Mouse (Mus musculus) limb, embryonic 10.5 days (tissue): Measurements from ENCODE around the gene Zap70. TPM values are rescaled to one million over a fixed set of nuclear protein-coding genes. Genes with fewer than 3 reads are reported as not detected.

ENCODE experiments used
- DNase-seq: peaks from one replicate; pipeline ENCODE4 v3.0.0-alpha.2; 2017; ENCODE audit warnings: low spot score
- H3K27ac ChIP-seq: fragments of 300-500 bp; sonication (generic); 2 replicates; pipeline ENCODE4 v1.5.1; 2016; ENCODE audit warnings: mild to moderate bottlenecking
- H3K27me3 ChIP-seq: fragments of 300-500 bp; sonication (generic); 2 replicates; pipeline ENCODE4 v1.6.1; 2016; ENCODE audit warnings: low read depth, mild to moderate bottlenecking; ENCODE audit not compliant: poor library complexity, severe bottlenecking
- H3K36me3 ChIP-seq: fragments of 300-500 bp; sonication (generic); 2 replicates; pipeline ENCODE4 v1.6.1; 2016; ENCODE audit warnings: mild to moderate bottlenecking, moderate library complexity
- H3K4me1 ChIP-seq: fragments of 300-500 bp; sonication (generic); 2 replicates; pipeline ENCODE4 v1.6.1; 2016
- H3K4me3 ChIP-seq: fragments of 300-500 bp; sonication (generic); 2 replicates; pipeline ENCODE4 v1.5.1; 2016; ENCODE audit warnings: mild to moderate bottlenecking, moderate library complexity
- H3K9me3 ChIP-seq: fragments of 300-500 bp; sonication (generic); replicated peaks from 2 replicates; pipeline ENCODE4 v1.6.1; 2016; ENCODE audit warnings: mild to moderate bottlenecking
- WGBS: fragments of 180-500 bp; shearing (Covaris S2); methylation state at CpG from one replicate; pipeline ENCODE4 v1.1.7; 2016; 5-methylcytosine and 5-hydroxymethylcytosine counted together
- polyA plus RNA-seq: library from polyadenylated mRNA; unstranded; fragments of >200 nt; fragmentation: Nextera tagmentation; extraction: Ambion mirVana; gene quantifications from 2 replicates; pipeline ENCODE4 v1.2.1, GENCODE M21; 2016

Zap70 gene
- polyA plus RNA-seq, 1 experiment from 2014 or later: 0.36 TPM

- Histone ChIP-seq H3K27ac (no peak overlapping the region), H3K4me3 (peak overlapping the region; percentile 50), H3K27me3 (peaks cover 17% of the 10 kb centered on the region), H3K36me3 (no peaks in the 10 kb centered on the region), H3K9me3 (no peaks in the 10 kb centered on the region), H3K4me1 (peaks cover 12% of the 10 kb centered on the region)
- peak; percentile 87 for DNase-seq
- WGBS: 5% methylated on average over 20 of the region's 20 CpGs
Measured at GRCm38 (mm10) chr1:36784365-36785134, 23.0 kb downstream of the Zap70 start.

- 4% methylated on average over 16 of the region's 16 CpGs for WGBS
- no peaks in the 10 kb centered on the region for H3K9me3 ChIP-seq
- H3K4me1 ChIP-seq: peaks cover 12% of the 10 kb centered on the region
- H3K36me3 ChIP-seq: no peaks in the 10 kb centered on the region
- peak overlapping the region; percentile 50 for H3K4me3 ChIP-seq
- peaks cover 17% of the 10 kb centered on the region for H3K27me3 ChIP-seq
- peak; percentile 59 for DNase-seq
- peak overlapping the region; percentile 50; the same call in 1 of the 2 replicates for H3K27ac ChIP-seq
Measured at GRCm38 (mm10) chr1:36785238-36785641, 23.6 kb downstream of the Zap70 start.

GRCm38 (mm10) chr1:36786377-36786776, 24.8 kb downstream of the Zap70 start:
- no peak overlapping the region for H3K27ac ChIP-seq
- peaks cover 17% of the 10 kb centered on the region for H3K27me3 ChIP-seq
- no peak overlapping the region for H3K4me3 ChIP-seq
- no peak for DNase-seq
- H3K4me1 ChIP-seq: peaks cover 12% of the 10 kb centered on the region
- H3K9me3 ChIP-seq: no peaks in the 10 kb centered on the region
- WGBS: 93% methylated on average over 7 of the region's 7 CpGs
- peaks cover 8% of the 10 kb centered on the region for H3K36me3 ChIP-seq

- no peak for DNase-seq
- no peak overlapping the region for H3K4me3 ChIP-seq
- H3K4me1 ChIP-seq: peaks cover 12% of the 10 kb centered on the region
- H3K27me3 ChIP-seq: peaks cover 13% of the 10 kb centered on the region
- no peak overlapping the region for H3K27ac ChIP-seq
- H3K36me3 ChIP-seq: peaks cover 37% of the 10 kb centered on the region
- no peaks in the 10 kb centered on the region for H3K9me3 ChIP-seq
- WGBS: 85% methylated on average over 8 of the region's 8 CpGs
Measured at GRCm38 (mm10) chr1:36789416-36789815, 27.8 kb downstream of the Zap70 start.

GRCm38 (mm10) chr1:36796711-36797110, 35.1 kb downstream of the Zap70 start:
- Histone ChIP-seq H3K9me3 (no peaks in the 10 kb centered on the region), H3K27ac (no peak overlapping the region), H3K27me3 (no peaks in the 10 kb centered on the region), H3K4me3 (no peak overlapping the region), H3K4me1 (no peaks in the 10 kb centered on the region), H3K36me3 (peaks cover 95% of the 10 kb centered on the region)
- DNase-seq: no peak
- 94% methylated on average over 7 of the region's 7 CpGs for WGBS

GRCm38 (mm10) chr1:36797481-36797880, 35.9 kb downstream of the Zap70 start:
- Histone ChIP-seq H3K4me3 (no peak overlapping the region), H3K4me1 (no peaks in the 10 kb centered on the region), H3K27me3 (no peaks in the 10 kb centered on the region), H3K27ac (no peak overlapping the region), H3K36me3 (peaks cover 97% of the 10 kb centered on the region), H3K9me3 (no peaks in the 10 kb centered on the region)
- no peak for DNase-seq
- 94% methylated on average over 10 of the region's 10 CpGs for WGBS

GRCm38 (mm10) chr1:36800379-36801011, 38.9 kb downstream of the Zap70 start:
- 78% methylated on average over 3 of the region's 3 CpGs for WGBS
- Histone ChIP-seq H3K36me3 (peaks cover 94% of the 10 kb centered on the region), H3K4me1 (no peaks in the 10 kb centered on the region), H3K27me3 (no peaks in the 10 kb centered on the region), H3K9me3 (no peaks in the 10 kb centered on the region), H3K27ac (no peak overlapping the region), H3K4me3 (no peak overlapping the region)
- no peak for DNase-seq

- no peak for DNase-seq
- WGBS: 82% methylated on average over 9 of the region's 9 CpGs
- H3K4me3 ChIP-seq: no peak overlapping the region
- no peaks in the 10 kb centered on the region for H3K4me1 ChIP-seq
- H3K36me3 ChIP-seq: peaks cover 94% of the 10 kb centered on the region
- H3K27me3 ChIP-seq: no peaks in the 10 kb centered on the region
- no peaks in the 10 kb centered on the region for H3K9me3 ChIP-seq
- H3K27ac ChIP-seq: no peak overlapping the region
Measured at GRCm38 (mm10) chr1:36804259-36804658, 42.7 kb downstream of the Zap70 start.

- Histone ChIP-seq H3K27ac (no peak overlapping the region), H3K27me3 (no peaks in the 10 kb centered on the region), H3K9me3 (no peaks in the 10 kb centered on the region), H3K4me3 (no peak overlapping the region), H3K4me1 (no peaks in the 10 kb centered on the region), H3K36me3 (peaks cover 94% of the 10 kb centered on the region)
- WGBS: 95% methylated on average over 4 of the region's 4 CpGs
- DNase-seq: no peak
Measured at GRCm38 (mm10) chr1:36804833-36805232, 43.2 kb downstream of the Zap70 start.

- Histone ChIP-seq H3K27me3 (no peaks in the 10 kb centered on the region), H3K4me1 (no peaks in the 10 kb centered on the region), H3K9me3 (no peaks in the 10 kb centered on the region), H3K36me3 (peaks cover 97% of the 10 kb centered on the region), H3K4me3 (no peak overlapping the region), H3K27ac (no peak overlapping the region)
- 97% methylated on average over 7 of the region's 7 CpGs for WGBS
- no peak for DNase-seq
Measured at GRCm38 (mm10) chr1:36806181-36806905, 44.7 kb downstream of the Zap70 start.

- Histone ChIP-seq H3K36me3 (peaks cover 97% of the 10 kb centered on the region), H3K27ac (no peak overlapping the region), H3K4me3 (no peak overlapping the region), H3K27me3 (no peaks in the 10 kb centered on the region), H3K4me1 (no peaks in the 10 kb centered on the region), H3K9me3 (no peaks in the 10 kb centered on the region)
- DNase-seq: no peak
- 77% methylated on average over 1 of the region's 1 CpGs for WGBS
Measured at GRCm38 (mm10) chr1:36807086-36807485, 45.5 kb downstream of the Zap70 start.

- no peak for DNase-seq
- Histone ChIP-seq H3K9me3 (no peaks in the 10 kb centered on the region), H3K27me3 (no peaks in the 10 kb centered on the region), H3K27ac (no peak overlapping the region), H3K4me1 (no peaks in the 10 kb centered on the region), H3K36me3 (peaks cover 97% of the 10 kb centered on the region), H3K4me3 (no peak overlapping the region)
- 96% methylated on average over 14 of the region's 14 CpGs for WGBS
Measured at GRCm38 (mm10) chr1:36807782-36808565, 46.4 kb downstream of the Zap70 start.
